In the genomic region with DNA sequence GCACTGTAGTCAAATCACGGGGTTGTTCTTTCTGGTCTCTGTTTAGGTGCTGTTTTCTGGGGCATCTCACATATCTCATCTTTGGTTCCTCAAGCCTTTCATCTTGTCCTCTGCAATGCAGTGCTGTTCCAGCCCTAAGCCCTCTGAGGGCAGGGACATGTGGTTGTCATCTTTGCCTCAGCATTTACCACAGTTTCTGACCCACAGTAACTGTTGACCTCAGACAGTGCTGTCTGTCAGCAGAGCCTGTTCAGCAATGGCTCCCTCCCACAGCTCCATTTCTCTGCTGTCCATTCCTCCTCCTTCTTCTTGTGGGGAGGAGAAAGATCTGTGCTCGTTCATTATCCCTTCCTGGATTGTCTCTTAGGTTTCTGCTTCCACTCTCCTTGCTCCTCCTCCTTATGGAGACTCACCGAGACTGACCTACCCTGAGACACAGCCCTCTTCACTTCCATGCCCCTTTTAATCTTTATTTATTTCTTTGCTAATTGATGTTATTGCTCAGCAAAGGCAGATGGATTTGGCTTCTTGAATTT, we compare ENCODE assay signal across 10 mouse cellular contexts.
DNase-seq lines count a peak whose midpoint lies in the region; ATAC-seq and TF ChIP-seq lines count a peak whose summit lies in the region.
"Had no signal": no experiment of that assay in that cellular context is flagged by ENCODE, and none has a peak within 500 bp of the region (broad histone marks: within the 10 kb centered on the region; RNA-seq: fewer than 3 reads in every experiment).

No protein-coding gene starts in this region.

- no peaks in the 10 kb centered on the region for H3K27me3 ChIP-seq in embryonic facial prominence, embryonic 11.5 days (ENCODE audit: control insufficient read depth, insufficient read depth, low read length)
- peaks cover 17% of the 10 kb centered on the region for H3K27me3 ChIP-seq in embryonic facial prominence, embryonic 10.5 days (replicated peaks; ENCODE audit: low read depth, poor library complexity, severe bottlenecking)
- no peaks in the 10 kb centered on the region for H3K27me3 ChIP-seq in kidney, embryonic 15.5 days
- H3K27me3 ChIP-seq in limb, embryonic 13.5 days, result no peaks in the 10 kb centered on the region
- no peaks in the 10 kb centered on the region for H3K27me3 ChIP-seq in thymus, adult 2 months (ENCODE audit: control insufficient read depth, insufficient read depth, low read length)

- H3K9me3 ChIP-seq in embryonic facial prominence, embryonic 11.5 days (replicated peaks; ENCODE audit: control insufficient read depth, low read length), result no peaks in the 10 kb centered on the region
- H3K9me3 ChIP-seq in embryonic facial prominence, embryonic 10.5 days, result no peaks in the 10 kb centered on the region
- H3K9me3 ChIP-seq in kidney, embryonic 15.5 days (replicated peaks), result no peaks in the 10 kb centered on the region
- H3K9me3 ChIP-seq in limb, embryonic 13.5 days, result no peaks in the 10 kb centered on the region

- DNase-seq in embryonic facial prominence, embryonic 11.5 days (ENCODE audit: low spot score), result no peak
- DNase-seq in embryonic facial prominence, embryonic 10.5 days (ENCODE audit: low spot score), result no peak
- DNase-seq in kidney, adult 9 months, result no peak
- DNase-seq in embryo, embryonic 11 days, result peak; percentile 37
- no peak for DNase-seq in testis, postnatal 14 days (ENCODE audit: low spot score)
- DNase-seq in thymus, adult 2 months, result no peak
- DNase-seq: cerebellum, adult 8-10 months; thymus, postnatal 4 days had no signal

- no peak overlapping the region for H3K4me2 ChIP-seq in embryonic facial prominence, embryonic 11.5 days (ENCODE audit: low read depth, low read length)
- peak overlapping the region; percentile 45 for H3K4me2 ChIP-seq in kidney, embryonic 15.5 days
- H3K4me2 ChIP-seq in limb, embryonic 13.5 days (replicated peaks), result peak overlapping the region; percentile 52; the same call in 1 of the 2 replicates

- WGBS in embryonic facial prominence, embryonic 11.5 days, result 22% methylated on average over 3 of the region's 3 CpGs
- WGBS in embryonic facial prominence, embryonic 10.5 days, result 27% methylated on average over 3 of the region's 3 CpGs
- 11% methylated on average over 3 of the region's 3 CpGs for WGBS in kidney, embryonic 15.5 days
- WGBS in limb, embryonic 13.5 days, result 32% methylated on average over 3 of the region's 3 CpGs
- WGBS in thymus, adult 2 months, result 49% methylated on average over 3 of the region's 3 CpGs

- H3K36me3 ChIP-seq in embryonic facial prominence, embryonic 11.5 days (replicated peaks; ENCODE audit: control insufficient read depth, insufficient read depth, low read depth, low read length), result no peaks in the 10 kb centered on the region
- H3K36me3 ChIP-seq in embryonic facial prominence, embryonic 10.5 days (replicated peaks), result no peaks in the 10 kb centered on the region
- no peaks in the 10 kb centered on the region for H3K36me3 ChIP-seq in kidney, embryonic 15.5 days
- H3K36me3 ChIP-seq in limb, embryonic 13.5 days, result no peaks in the 10 kb centered on the region
- no peaks in the 10 kb centered on the region for H3K36me3 ChIP-seq in thymus, adult 2 months (ENCODE audit: control insufficient read depth, insufficient read depth, low read length)

- peak; percentile 29; the same call in 1 of the 2 replicates for ATAC-seq in embryonic facial prominence, embryonic 11.5 days (replicated peaks; ENCODE audit: insufficient number of reproducible peaks, low FRiP score, low TSS enrichment, low read depth)
- ATAC-seq in kidney, embryonic 15.5 days (replicated peaks; ENCODE audit: low FRiP score), result peak; percentile 74; the same call in 1 of the 2 replicates
- ATAC-seq in limb, embryonic 13.5 days (ENCODE audit: low FRiP score, low read depth), result no peak

- H3K4me1 ChIP-seq in embryonic facial prominence, embryonic 11.5 days (ENCODE audit: control insufficient read depth, insufficient read depth, low read length), result no peaks in the 10 kb centered on the region; the same call in 1 of the 2 replicates
- H3K4me1 ChIP-seq in embryonic facial prominence, embryonic 10.5 days, result peaks cover 22% of the 10 kb centered on the region
- H3K4me1 ChIP-seq in kidney, embryonic 15.5 days, result peaks cover 24% of the 10 kb centered on the region
- H3K4me1 ChIP-seq in limb, embryonic 13.5 days, result peaks cover 26% of the 10 kb centered on the region
- no peaks in the 10 kb centered on the region for H3K4me1 ChIP-seq in thymus, adult 2 months (replicated peaks; ENCODE audit: control insufficient read depth, insufficient read depth, low read length)

- no peak overlapping the region for H3K9ac ChIP-seq in embryonic facial prominence, embryonic 11.5 days (replicated peaks; ENCODE audit: low read length)
- H3K9ac ChIP-seq in kidney, embryonic 15.5 days, result no peak overlapping the region
- no peak overlapping the region for H3K9ac ChIP-seq in limb, embryonic 13.5 days

- no peak for TF ChIP-seq POLR2A in thymus, adult 2 months (IDR thresholded peaks at IDR 0.05; ENCODE audit: control insufficient read depth, extremely low read depth, insufficient read depth, low read length, poor library complexity)

- no peak overlapping the region for H3K4me3 ChIP-seq in embryonic facial prominence, embryonic 11.5 days (ENCODE audit: low read depth, low read length)
- H3K4me3 ChIP-seq in embryonic facial prominence, embryonic 10.5 days, result no peak overlapping the region
- H3K4me3 ChIP-seq in kidney, embryonic 15.5 days (replicated peaks), result no peak overlapping the region
- no peak overlapping the region for H3K4me3 ChIP-seq in limb, embryonic 13.5 days
- H3K4me3 ChIP-seq in thymus, adult 2 months (ENCODE audit: control insufficient read depth, insufficient read depth, low read length), result no peak overlapping the region

- TF ChIP-seq CTCF in thymus, adult 2 months (IDR thresholded peaks at IDR 0.05; ENCODE audit: borderline replicate concordance, control insufficient read depth, extremely low read depth, insufficient read depth, low read length, poor library complexity), result no peak

- H3K27ac ChIP-seq in embryonic facial prominence, embryonic 11.5 days (replicated peaks; ENCODE audit: low read depth, low read length), result no peak overlapping the region
- no peak overlapping the region for H3K27ac ChIP-seq in embryonic facial prominence, embryonic 10.5 days (replicated peaks)
- H3K27ac ChIP-seq in kidney, embryonic 15.5 days, result peak overlapping the region; percentile 54; the same call in 1 of the 2 replicates
- H3K27ac ChIP-seq in limb, embryonic 13.5 days, result peak overlapping the region; percentile 48; the same call in 1 of the 2 replicates
- no peak overlapping the region for H3K27ac ChIP-seq in thymus, adult 2 months (ENCODE audit: control insufficient read depth, insufficient read depth, low read length)

Comparison
In these comparisons a context has a peak if more than half of its experiments do, and no peak if none do; other contexts are left out.
1. H3K27ac ChIP-seq: peak in kidney, embryonic 15.5 days (single experiment) and limb, embryonic 13.5 days (single experiment); none in embryonic facial prominence, embryonic 11.5 days (single experiment), embryonic facial prominence, embryonic 10.5 days (single experiment) and thymus, adult 2 months (single experiment).